Mouse (Mus musculus): Measurements from ENCODE around the gene Batf.
A peak's percentile ranks its signal among the peaks of the same experiment; 100 is the strongest.
"Not testable (repeated sequence)": the region's sequence is repeated elsewhere in the genome, so short reads cannot be mapped to it uniquely, and the experiment has no call there.

Gene Batf

GRCm38 (mm10) chr12:85687846-85688245, 1.4 kb downstream of the Batf start:
- Histone ChIP-seq H3K27me3 (ENCODE audit: insufficient read depth, low read length) (peaks cover 53% of the 10 kb centered on the region), H3K4me3 (replicated peaks; ENCODE audit: low read length) (no peak overlapping the region), H3K4me1 (replicated peaks; ENCODE audit: low read depth, low read length) (peaks cover 11% of the 10 kb centered on the region), H3K9me3 (ENCODE audit: low read length) (no peaks in the 10 kb centered on the region), H3K36me3 (ENCODE audit: insufficient read depth, low read length) (no peaks in the 10 kb centered on the region)
- no peak for TF ChIP-seq NANOG (IDR thresholded peaks at IDR 0.05; ENCODE audit: borderline replicate concordance, low read length)
- TF ChIP-seq CTCF (conservative IDR thresholded peaks at IDR 0.05; ENCODE audit: low read length) = 0 out of 2 replicates have a peak, but pooled peaks have one; percentile 2
- no peak for TF ChIP-seq POU5F1 (IDR thresholded peaks at IDR 0.05; ENCODE audit: borderline replicate concordance, low read length)

- peaks cover 10% of the 10 kb centered on the region for H3K4me1 ChIP-seq (replicated peaks; ENCODE audit: low read depth, low read length)
These were observed 9.3 kb downstream of the Batf start for GRCm38 (mm10) chr12:85695787-85696186.

GRCm38 (mm10) chr12:85696436-85696835, 10.0 kb downstream of the Batf start:
- TF ChIP-seq POU5F1 (IDR thresholded peaks at IDR 0.05; ENCODE audit: borderline replicate concordance, low read length) = no peak
- peaks cover 41% of the 10 kb centered on the region for H3K27me3 ChIP-seq (ENCODE audit: insufficient read depth, low read length)
- H3K36me3 ChIP-seq (ENCODE audit: insufficient read depth, low read length) = no peaks in the 10 kb centered on the region
- peaks cover 10% of the 10 kb centered on the region for H3K4me1 ChIP-seq (replicated peaks; ENCODE audit: low read depth, low read length)
- H3K4me3 ChIP-seq (replicated peaks; ENCODE audit: low read length) = no peak overlapping the region
- H3K9me3 ChIP-seq (ENCODE audit: low read length) = no peaks in the 10 kb centered on the region

More at GRCm38 (mm10) chr12:85695787-85696186, 9.3 kb downstream of the Batf start:
- Histone ChIP-seq H3K36me3 (ENCODE audit: insufficient read depth, low read length) (no peaks in the 10 kb centered on the region), H3K4me3 (replicated peaks; ENCODE audit: low read length) (no peak overlapping the region), H3K27me3 (ENCODE audit: insufficient read depth, low read length) (peaks cover 37% of the 10 kb centered on the region), H3K9me3 (ENCODE audit: low read length) (no peaks in the 10 kb centered on the region)
- no peak for TF ChIP-seq NANOG (IDR thresholded peaks at IDR 0.05; ENCODE audit: borderline replicate concordance, low read length)
- no peak for TF ChIP-seq POU5F1 (IDR thresholded peaks at IDR 0.05; ENCODE audit: borderline replicate concordance, low read length)
- no peak for TF ChIP-seq CTCF (conservative IDR thresholded peaks at IDR 0.05; ENCODE audit: low read length)

- Histone ChIP-seq H3K4me1 (replicated peaks; ENCODE audit: low read depth, low read length) (peaks cover 14% of the 10 kb centered on the region), H3K4me3 (replicated peaks; ENCODE audit: low read length) (0 out of 2 replicates have a peak overlapping the region, but pooled peaks have one; percentile 26), H3K27me3 (ENCODE audit: insufficient read depth, low read length) (peaks cover 51% of the 10 kb centered on the region)
- H3K36me3 ChIP-seq (ENCODE audit: insufficient read depth, low read length); H3K9me3 ChIP-seq (ENCODE audit: low read length): not testable (repeated sequence)
These were observed 11.7 kb downstream of the Batf start for GRCm38 (mm10) chr12:85698179-85698578.

- no peaks in the 10 kb centered on the region for H3K9me3 ChIP-seq (ENCODE audit: low read length)
- no peak overlapping the region for H3K4me3 ChIP-seq (replicated peaks; ENCODE audit: low read length)
- H3K27me3 ChIP-seq (ENCODE audit: insufficient read depth, low read length) = peaks cover 71% of the 10 kb centered on the region
- peaks cover 19% of the 10 kb centered on the region for H3K4me1 ChIP-seq (replicated peaks; ENCODE audit: low read depth, low read length)
- H3K36me3 ChIP-seq (ENCODE audit: insufficient read depth, low read length) = no peaks in the 10 kb centered on the region
- TF ChIP-seq CTCF (conservative IDR thresholded peaks at IDR 0.05; ENCODE audit: low read length) (no peak), NANOG (IDR thresholded peaks at IDR 0.05; ENCODE audit: borderline replicate concordance, low read length) (no peak), POU5F1 (IDR thresholded peaks at IDR 0.05; ENCODE audit: borderline replicate concordance, low read length) (no peak)
These were observed 13.8 kb downstream of the Batf start for GRCm38 (mm10) chr12:85700191-85700841.

GRCm38 (mm10) chr12:85700842-85701223, 14.4 kb downstream of the Batf start:
- no peaks in the 10 kb centered on the region for H3K9me3 ChIP-seq (ENCODE audit: low read length)
- peaks cover 75% of the 10 kb centered on the region for H3K27me3 ChIP-seq (ENCODE audit: insufficient read depth, low read length)
- no peak for TF ChIP-seq CTCF (conservative IDR thresholded peaks at IDR 0.05; ENCODE audit: low read length)
- TF ChIP-seq POU5F1 (IDR thresholded peaks at IDR 0.05; ENCODE audit: borderline replicate concordance, low read length) = no peak
- TF ChIP-seq NANOG (IDR thresholded peaks at IDR 0.05; ENCODE audit: borderline replicate concordance, low read length) = no peak
- H3K4me1 ChIP-seq (replicated peaks; ENCODE audit: low read depth, low read length) = peaks cover 24% of the 10 kb centered on the region
- H3K4me3 ChIP-seq (replicated peaks; ENCODE audit: low read length) = no peak overlapping the region
- no peaks in the 10 kb centered on the region for H3K36me3 ChIP-seq (ENCODE audit: insufficient read depth, low read length)

- H3K4me3 ChIP-seq (replicated peaks; ENCODE audit: low read length) = no peak overlapping the region
- H3K9me3 ChIP-seq (ENCODE audit: low read length) = no peaks in the 10 kb centered on the region
- peaks cover 30% of the 10 kb centered on the region for H3K4me1 ChIP-seq (replicated peaks; ENCODE audit: low read depth, low read length)
- no peaks in the 10 kb centered on the region for H3K36me3 ChIP-seq (ENCODE audit: insufficient read depth, low read length)
- H3K27me3 ChIP-seq (ENCODE audit: insufficient read depth, low read length) = peaks cover 78% of the 10 kb centered on the region
- no peak for TF ChIP-seq CTCF (conservative IDR thresholded peaks at IDR 0.05; ENCODE audit: low read length)
- no peak for TF ChIP-seq POU5F1 (IDR thresholded peaks at IDR 0.05; ENCODE audit: borderline replicate concordance, low read length)
- TF ChIP-seq NANOG (IDR thresholded peaks at IDR 0.05; ENCODE audit: borderline replicate concordance, low read length) = no peak
These were observed 15.9 kb downstream of the Batf start for GRCm38 (mm10) chr12:85702166-85703055.

GRCm38 (mm10) chr12:85703507-85703906, 17.0 kb downstream of the Batf start:
- Histone ChIP-seq H3K27me3 (ENCODE audit: insufficient read depth, low read length) (peaks cover 79% of the 10 kb centered on the region), H3K36me3 (ENCODE audit: insufficient read depth, low read length) (no peaks in the 10 kb centered on the region), H3K4me1 (replicated peaks; ENCODE audit: low read depth, low read length) (peaks cover 27% of the 10 kb centered on the region), H3K4me3 (replicated peaks; ENCODE audit: low read length) (no peak overlapping the region), H3K9me3 (ENCODE audit: low read length) (no peaks in the 10 kb centered on the region)
- no peak for TF ChIP-seq CTCF (conservative IDR thresholded peaks at IDR 0.05; ENCODE audit: low read length)
- no peak for TF ChIP-seq POU5F1 (IDR thresholded peaks at IDR 0.05; ENCODE audit: borderline replicate concordance, low read length)
- TF ChIP-seq NANOG (IDR thresholded peaks at IDR 0.05; ENCODE audit: borderline replicate concordance, low read length) = no peak

Data from E14TG2a.4 (cell line).